Mouse (Mus musculus): ENCODE measurements around the gene Gtf2e1. TPM values are rescaled to one million over a fixed set of nuclear protein-coding genes. Genes with fewer than 3 reads are reported as not detected.

Gtf2e1 gene
- polyA plus RNA-seq, 1 experiment = 12.1 TPM

DNA sequence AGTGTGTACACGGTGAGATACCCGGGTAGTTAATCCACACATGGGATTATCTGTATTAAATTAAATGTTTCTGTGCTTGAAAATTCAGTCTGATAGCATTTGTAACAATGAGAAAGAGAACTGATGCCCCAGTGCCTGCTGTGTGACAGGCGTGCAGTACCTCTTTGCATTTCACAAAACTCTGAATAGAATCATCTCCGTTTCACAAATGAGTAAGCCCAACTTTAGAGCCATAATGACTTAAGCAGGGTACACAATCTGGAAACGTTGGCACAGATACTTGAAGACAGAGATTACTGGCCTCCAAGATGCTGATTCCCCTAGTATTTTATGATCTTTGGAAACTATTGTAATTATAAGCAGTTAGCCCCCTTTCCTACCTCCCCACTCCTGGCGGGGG is 26.5 kb upstream of the Gtf2e1 start:
- H3K27ac ChIP-seq (ENCODE audit: insufficient read depth, low read length) = no peak overlapping the region
- H3K4me3 ChIP-seq (replicated peaks; ENCODE audit: insufficient read depth, low read depth, low read length) = no peak overlapping the region
- WGBS = 60% methylated on average over 6 of the region's 6 CpGs
- no peak for TF ChIP-seq CTCF (IDR thresholded peaks at IDR 0.05; ENCODE audit: borderline replicate concordance, insufficient read depth, low read depth, low read length)
- no peaks in the 10 kb centered on the region for H3K4me1 ChIP-seq (ENCODE audit: control insufficient read depth, insufficient read depth, low read length)
- H3K27me3 ChIP-seq (ENCODE audit: control insufficient read depth, insufficient read depth, low read length) = no peaks in the 10 kb centered on the region
- no peak for DNase-seq

DNA sequence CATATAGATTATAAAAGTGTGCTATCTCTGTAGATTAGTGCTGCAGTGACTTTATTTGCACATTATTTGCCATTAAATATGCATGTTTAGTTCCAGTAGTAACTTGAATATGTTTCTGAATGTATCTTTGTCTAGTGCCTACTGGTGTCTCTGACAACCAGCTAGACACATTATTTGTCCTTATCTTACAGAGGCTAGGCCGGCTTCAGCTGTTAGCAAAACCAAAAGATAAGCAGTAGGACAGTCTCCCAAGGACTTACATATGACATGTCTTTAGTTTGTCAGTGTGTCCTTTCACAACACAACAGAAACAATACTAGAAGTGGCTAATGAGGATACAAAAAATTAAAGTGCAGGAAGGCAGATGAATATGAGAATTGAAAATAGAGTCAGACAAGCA is 25.5 kb upstream of the Gtf2e1 start:
- TF ChIP-seq CTCF (IDR thresholded peaks at IDR 0.05; ENCODE audit: borderline replicate concordance, insufficient read depth, low read depth, low read length) (no peak), POLR2A (IDR thresholded peaks at IDR 0.05; ENCODE audit: borderline replicate concordance, insufficient read depth, low read length) (no peak)
- 98% methylated on average over 1 of the region's 1 CpGs for WGBS
- H3K27me3 ChIP-seq (ENCODE audit: control insufficient read depth, insufficient read depth, low read length) = no peaks in the 10 kb centered on the region
- no peaks in the 10 kb centered on the region for H3K4me1 ChIP-seq (ENCODE audit: control insufficient read depth, insufficient read depth, low read length)
- no peak for DNase-seq
- H3K4me3 ChIP-seq (replicated peaks; ENCODE audit: insufficient read depth, low read depth, low read length) = no peak overlapping the region
- no peak overlapping the region for H3K27ac ChIP-seq (ENCODE audit: insufficient read depth, low read length)

DNA sequence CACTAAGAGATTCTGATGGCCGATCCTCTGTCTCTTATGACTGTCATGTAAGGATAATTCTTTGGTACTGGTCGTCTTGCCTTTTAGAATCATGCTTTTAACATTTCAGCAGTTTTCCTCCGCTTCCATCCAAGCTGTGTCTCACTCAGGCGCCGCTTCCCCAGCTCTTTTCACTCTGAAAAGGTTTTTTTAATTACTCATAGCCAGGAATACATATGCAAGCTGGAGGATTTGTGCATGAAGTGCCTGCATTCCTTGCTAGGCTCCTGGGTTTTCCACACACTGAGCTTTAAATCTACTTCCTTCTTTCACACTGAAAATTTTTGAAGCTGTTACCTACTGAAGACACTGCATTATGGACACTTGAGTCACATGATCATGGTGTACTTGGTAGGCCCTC is 23.4 kb upstream of the Gtf2e1 start:
- no peak for TF ChIP-seq CTCF (IDR thresholded peaks at IDR 0.05; ENCODE audit: borderline replicate concordance, insufficient read depth, low read depth, low read length)
- TF ChIP-seq POLR2A (IDR thresholded peaks at IDR 0.05; ENCODE audit: borderline replicate concordance, insufficient read depth, low read length) = no peak
- Histone ChIP-seq H3K4me3 (replicated peaks; ENCODE audit: insufficient read depth, low read depth, low read length) (no peak overlapping the region), H3K4me1 (ENCODE audit: control insufficient read depth, insufficient read depth, low read length) (no peaks in the 10 kb centered on the region), H3K27me3 (ENCODE audit: control insufficient read depth, insufficient read depth, low read length) (no peaks in the 10 kb centered on the region), H3K27ac (ENCODE audit: insufficient read depth, low read length) (no peak overlapping the region)
- no peak for DNase-seq
- 90% methylated on average over 5 of the region's 5 CpGs for WGBS

DNA sequence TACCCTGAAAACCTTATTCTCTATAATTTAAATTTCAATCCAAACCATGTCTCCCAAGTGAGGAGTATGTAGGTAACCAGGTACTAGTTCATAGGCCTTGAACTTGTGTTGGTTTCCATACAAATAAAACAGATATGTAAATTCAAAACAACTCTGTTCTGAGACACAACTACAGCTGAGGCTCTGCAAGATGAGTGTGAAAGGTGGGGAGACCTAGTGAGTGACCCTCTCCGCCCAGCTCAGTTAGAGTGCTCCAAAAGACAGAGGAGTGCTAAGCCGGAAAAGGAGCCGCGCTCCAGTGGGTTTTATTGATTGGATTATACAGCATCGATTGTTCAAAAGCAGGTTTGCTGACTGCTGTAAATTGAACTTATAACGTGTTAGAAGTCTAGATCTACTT is 22.8 kb upstream of the Gtf2e1 start:
- no peaks in the 10 kb centered on the region for H3K27me3 ChIP-seq (ENCODE audit: control insufficient read depth, insufficient read depth, low read length)
- WGBS = 81% methylated on average over 6 of the region's 6 CpGs
- TF ChIP-seq POLR2A (IDR thresholded peaks at IDR 0.05; ENCODE audit: borderline replicate concordance, insufficient read depth, low read length) = no peak
- TF ChIP-seq CTCF (IDR thresholded peaks at IDR 0.05; ENCODE audit: borderline replicate concordance, insufficient read depth, low read depth, low read length) = no peak
- H3K27ac ChIP-seq (ENCODE audit: insufficient read depth, low read length) = no peak overlapping the region
- DNase-seq = no peak
- no peaks in the 10 kb centered on the region for H3K4me1 ChIP-seq (ENCODE audit: control insufficient read depth, insufficient read depth, low read length)
- no peak overlapping the region for H3K4me3 ChIP-seq (replicated peaks; ENCODE audit: insufficient read depth, low read depth, low read length)

DNA sequence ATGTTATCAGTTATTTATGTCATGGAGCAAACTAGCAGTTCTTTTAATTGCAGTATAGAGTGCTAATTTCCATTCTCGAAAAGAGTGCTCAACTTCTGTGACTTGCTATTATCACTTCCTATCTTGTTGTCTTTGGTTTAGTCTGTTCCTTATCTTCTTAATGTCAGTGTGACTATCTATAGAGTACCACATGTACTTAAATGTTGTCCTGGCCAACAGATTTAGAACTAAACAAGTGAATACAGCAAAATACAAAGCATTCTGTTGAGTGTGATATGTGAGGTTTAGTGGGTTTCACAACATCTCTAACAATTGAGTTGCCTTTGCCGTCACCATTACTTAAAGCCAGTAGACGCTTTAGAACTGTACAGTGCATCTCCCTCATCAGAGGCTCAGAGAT is 13.2 kb upstream of the Gtf2e1 start:
- no peak for TF ChIP-seq POLR2A (IDR thresholded peaks at IDR 0.05; ENCODE audit: borderline replicate concordance, insufficient read depth, low read length)
- Histone ChIP-seq H3K4me1 (ENCODE audit: control insufficient read depth, insufficient read depth, low read length) (no peaks in the 10 kb centered on the region), H3K27me3 (ENCODE audit: control insufficient read depth, insufficient read depth, low read length) (no peaks in the 10 kb centered on the region), H3K27ac (ENCODE audit: insufficient read depth, low read length) (no peak overlapping the region), H3K4me3 (replicated peaks; ENCODE audit: insufficient read depth, low read depth, low read length) (no peak overlapping the region)
- WGBS = 96% methylated on average over 3 of the region's 3 CpGs
- DNase-seq = no peak

DNA sequence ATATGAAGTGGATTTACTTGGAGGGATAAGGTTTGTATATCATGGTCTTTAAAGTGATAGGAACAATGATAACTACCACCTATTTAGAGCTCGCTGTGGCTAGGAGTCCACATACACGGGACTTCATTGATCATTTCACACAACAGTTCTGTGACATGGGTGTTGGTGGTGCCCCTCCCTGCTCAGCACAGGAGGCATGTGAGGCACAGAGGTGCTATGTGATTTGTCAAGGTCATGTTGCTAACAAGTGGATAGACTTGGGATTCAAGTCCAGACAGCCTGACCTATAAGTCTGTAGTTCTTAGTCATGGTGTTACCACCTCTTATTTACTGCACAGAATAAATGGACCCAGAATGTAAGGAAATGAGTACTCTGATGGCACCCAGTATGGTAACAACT is 11.4 kb upstream of the Gtf2e1 start:
- TF ChIP-seq POLR2A (IDR thresholded peaks at IDR 0.05; ENCODE audit: borderline replicate concordance, insufficient read depth, low read length) (no peak), CTCF (IDR thresholded peaks at IDR 0.05; ENCODE audit: borderline replicate concordance, insufficient read depth, low read depth, low read length) (no peak)
- Histone ChIP-seq H3K4me1 (ENCODE audit: control insufficient read depth, insufficient read depth, low read length) (no peaks in the 10 kb centered on the region), H3K27me3 (ENCODE audit: control insufficient read depth, insufficient read depth, low read length) (no peaks in the 10 kb centered on the region), H3K4me3 (replicated peaks; ENCODE audit: insufficient read depth, low read depth, low read length) (no peak overlapping the region), H3K27ac (ENCODE audit: insufficient read depth, low read length) (no peak overlapping the region)
- no peak for DNase-seq
- WGBS = 87% methylated on average over 2 of the region's 2 CpGs

DNA sequence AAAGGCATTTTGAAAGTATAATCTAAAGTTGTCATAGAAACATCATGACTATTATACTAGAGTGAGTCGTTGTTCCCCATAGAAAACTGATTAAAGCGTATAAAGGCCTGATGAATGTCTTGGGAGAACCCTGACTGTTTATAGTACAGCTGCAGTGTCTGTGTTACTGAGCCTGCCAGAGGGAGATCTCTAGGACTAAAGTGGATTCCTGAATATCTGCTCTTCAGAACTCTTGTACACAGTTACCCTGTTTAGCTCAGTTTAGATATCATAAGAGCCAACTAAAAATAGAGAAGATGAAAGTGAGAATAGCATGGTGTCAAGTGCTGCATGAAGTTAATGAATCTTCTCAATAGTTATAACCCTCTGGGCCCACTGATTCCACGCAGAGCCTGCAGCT is 10.7 kb upstream of the Gtf2e1 start:
- TF ChIP-seq POLR2A (IDR thresholded peaks at IDR 0.05; ENCODE audit: borderline replicate concordance, insufficient read depth, low read length) (no peak), CTCF (IDR thresholded peaks at IDR 0.05; ENCODE audit: borderline replicate concordance, insufficient read depth, low read depth, low read length) (no peak)
- no peaks in the 10 kb centered on the region for H3K27me3 ChIP-seq (ENCODE audit: control insufficient read depth, insufficient read depth, low read length)
- no peak overlapping the region for H3K4me3 ChIP-seq (replicated peaks; ENCODE audit: insufficient read depth, low read depth, low read length)
- no peak for DNase-seq
- 51% methylated on average over 3 of the region's 3 CpGs for WGBS
- H3K27ac ChIP-seq (ENCODE audit: insufficient read depth, low read length) = no peak overlapping the region
- no peaks in the 10 kb centered on the region for H3K4me1 ChIP-seq (ENCODE audit: control insufficient read depth, insufficient read depth, low read length)

DNA sequence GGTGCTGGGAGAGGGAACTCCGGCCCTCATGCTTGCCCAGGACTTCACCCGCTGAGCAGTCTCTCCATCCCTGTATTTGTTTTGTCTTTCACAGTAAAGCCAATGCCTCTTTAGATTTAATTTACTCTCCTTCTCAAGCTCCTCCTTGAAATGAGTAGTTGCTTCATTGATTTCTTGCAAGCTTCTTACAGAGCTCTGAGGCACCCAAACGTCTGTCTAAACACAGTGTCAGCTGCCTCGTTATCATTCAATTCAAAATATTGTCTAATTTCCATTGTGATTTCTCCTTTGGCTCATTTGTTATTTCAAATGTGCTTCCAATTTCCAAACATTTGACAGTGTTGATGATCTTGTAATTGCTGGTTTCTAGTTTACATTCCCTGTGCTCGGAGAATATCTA is 6.7 kb upstream of the Gtf2e1 start:
- Histone ChIP-seq H3K4me1 (ENCODE audit: control insufficient read depth, insufficient read depth, low read length) (no peaks in the 10 kb centered on the region), H3K4me3 (replicated peaks; ENCODE audit: insufficient read depth, low read depth, low read length) (no peak overlapping the region), H3K27ac (ENCODE audit: insufficient read depth, low read length) (no peak overlapping the region), H3K27me3 (ENCODE audit: control insufficient read depth, insufficient read depth, low read length) (no peaks in the 10 kb centered on the region)
- no peak for DNase-seq
- no peak for TF ChIP-seq CTCF (IDR thresholded peaks at IDR 0.05; ENCODE audit: borderline replicate concordance, insufficient read depth, low read depth, low read length)
- TF ChIP-seq POLR2A (IDR thresholded peaks at IDR 0.05; ENCODE audit: borderline replicate concordance, insufficient read depth, low read length) = no peak
- WGBS = 77% methylated on average over 5 of the region's 5 CpGs

DNA sequence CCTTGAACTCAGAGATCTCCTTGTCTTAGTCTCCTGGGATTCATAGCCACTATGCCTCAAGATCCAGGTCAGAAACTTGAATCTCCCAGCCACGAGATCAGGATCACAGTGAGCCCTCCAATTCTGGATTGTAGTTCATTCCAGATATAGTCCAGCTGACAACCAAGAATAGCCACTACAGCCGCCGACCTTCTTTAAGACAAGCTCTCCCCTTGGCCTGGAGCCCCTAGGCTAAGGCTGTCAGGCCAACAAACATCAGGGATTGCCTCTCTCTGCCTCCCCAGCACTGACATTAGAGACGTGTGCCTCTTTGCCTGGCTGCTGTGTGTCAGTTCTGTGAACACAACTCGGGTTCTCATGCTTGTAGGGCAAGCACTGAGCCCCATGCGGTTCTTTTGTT is 1.2 kb upstream of the Gtf2e1 start:
- Histone ChIP-seq H3K4me3 (replicated peaks; ENCODE audit: insufficient read depth, low read depth, low read length) (no peak overlapping the region), H3K27ac (ENCODE audit: insufficient read depth, low read length) (no peak overlapping the region), H3K27me3 (ENCODE audit: control insufficient read depth, insufficient read depth, low read length) (no peaks in the 10 kb centered on the region), H3K4me1 (ENCODE audit: control insufficient read depth, insufficient read depth, low read length) (peaks cover 6% of the 10 kb centered on the region; the same call in 1 of the 2 replicates)
- WGBS = 70% methylated on average over 6 of the region's 6 CpGs
- DNase-seq = peak; percentile 11 to 16
- TF ChIP-seq POLR2A (IDR thresholded peaks at IDR 0.05; ENCODE audit: borderline replicate concordance, insufficient read depth, low read length) (no peak), CTCF (IDR thresholded peaks at IDR 0.05; ENCODE audit: borderline replicate concordance, insufficient read depth, low read depth, low read length) (no peak)
